Mouse (Mus musculus): ENCODE results near the gene Drap1.

Drap1 gene

DNA sequence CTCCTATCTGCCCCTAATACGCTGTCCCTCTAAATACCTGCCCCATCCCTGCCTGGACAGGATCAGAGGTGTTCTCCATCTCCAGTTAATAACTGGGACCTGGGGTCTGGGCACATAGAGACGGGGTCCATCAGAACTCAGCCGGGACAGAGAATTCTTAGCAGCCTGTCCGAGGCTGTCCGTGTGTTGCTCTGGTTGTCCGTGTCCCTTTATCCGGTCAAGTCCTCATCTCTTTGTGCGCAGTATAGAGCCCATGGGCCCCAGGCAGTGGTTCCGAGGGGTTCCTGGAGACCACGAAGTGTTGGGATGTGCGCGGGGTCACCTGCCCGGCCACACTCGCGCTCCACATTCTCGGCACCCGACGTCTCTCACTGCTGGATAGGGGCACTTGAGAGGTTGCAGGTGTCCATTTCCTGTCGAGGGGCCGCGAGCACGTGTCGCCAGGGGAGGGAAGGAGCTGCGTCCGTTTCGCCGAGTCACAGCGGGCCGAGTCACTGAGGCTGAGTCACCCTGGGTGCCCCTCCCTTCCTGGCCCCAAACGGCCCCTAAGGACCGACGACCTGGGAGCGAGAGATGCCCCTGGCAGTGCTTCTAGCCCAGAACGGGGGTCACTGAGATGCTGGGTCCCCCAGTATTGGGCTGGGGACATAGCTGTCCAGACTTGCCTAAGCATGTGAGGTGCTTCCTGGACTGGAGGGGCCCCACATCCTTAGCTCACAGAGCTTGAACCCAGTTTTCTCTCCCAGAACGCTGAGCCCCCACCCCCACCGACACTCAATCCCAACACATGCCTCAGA, 23.8 kb upstream of the Drap1 start:
- DNase-seq (ENCODE audit: low spot score in 2 of 2) = no peak

GRCm38 (mm10) chr19:5447515-5448353, 23.0 kb upstream of the Drap1 start, which contains the start of gene Fosl1:
Fosl1 (plus strand) TSS chr19:5447547.
- DNase-seq (ENCODE audit: low spot score in 2 of 2) = no peak

DNA sequence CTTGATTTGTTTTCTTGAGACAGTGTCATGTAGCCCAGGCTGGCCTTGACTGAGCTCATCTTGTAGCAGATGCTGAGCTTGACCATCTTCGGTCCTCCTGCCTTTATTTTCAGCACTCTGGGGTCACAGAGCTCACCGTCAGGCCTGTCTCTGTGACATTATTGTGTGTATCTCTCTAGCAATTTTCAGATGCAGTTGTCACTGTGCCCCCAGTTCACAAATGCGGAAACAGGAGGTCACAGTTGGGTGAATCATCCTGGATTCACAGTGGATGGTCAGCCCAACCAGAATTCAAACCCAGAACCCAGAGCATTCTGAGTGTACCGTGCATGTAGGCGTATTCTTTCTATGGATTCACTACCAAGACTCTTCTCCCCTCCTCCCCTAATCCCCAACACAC, 21.0 kb upstream of the Drap1 start:
- DNase-seq (ENCODE audit: low spot score in 2 of 2) = no peak

GRCm38 (mm10) chr19:5444954-5445353, 20.2 kb upstream of the Drap1 start:
- no peak for DNase-seq (ENCODE audit: low spot score in 2 of 2)

DNA sequence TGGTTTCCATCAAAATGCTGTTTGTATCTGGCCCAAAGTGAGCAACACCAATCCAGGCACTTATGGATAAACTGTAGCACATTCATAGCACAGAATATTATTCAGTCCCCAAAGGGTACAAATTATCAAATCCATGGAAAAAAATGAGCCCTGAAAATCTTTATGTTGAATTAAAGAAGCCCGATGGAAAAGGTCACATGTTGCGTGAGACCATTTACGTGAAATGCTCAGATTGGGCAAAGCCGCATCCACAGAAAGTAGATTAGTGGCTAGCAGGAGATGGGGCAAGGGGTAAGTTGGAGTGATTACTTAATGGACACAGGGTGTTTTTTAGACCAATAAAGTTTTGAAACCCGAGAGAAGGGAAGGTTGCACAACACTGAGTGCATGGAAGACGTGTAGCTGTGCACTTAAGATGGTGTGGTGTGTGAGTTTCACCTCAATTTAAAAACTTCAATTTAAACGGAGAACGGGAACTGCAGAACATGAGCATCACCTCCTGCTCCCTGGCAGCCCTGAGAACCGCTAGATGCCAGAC, 19.7 kb upstream of the Drap1 start:
- DNase-seq (ENCODE audit: low spot score in 2 of 2) = no peak

- DNase-seq (ENCODE audit: low spot score in 2 of 2) = no peak
Observed at GRCm38 (mm10) chr19:5433951-5434350, 9.2 kb upstream of the Drap1 start.

GRCm38 (mm10) chr19:5432992-5433852, 8.4 kb upstream of the Drap1 start:
- no peak for DNase-seq (ENCODE audit: low spot score in 2 of 2)

- no peak for DNase-seq (ENCODE audit: low spot score in 2 of 2)
Observed at GRCm38 (mm10) chr19:5431911-5432464, 7.2 kb upstream of the Drap1 start.

DNA sequence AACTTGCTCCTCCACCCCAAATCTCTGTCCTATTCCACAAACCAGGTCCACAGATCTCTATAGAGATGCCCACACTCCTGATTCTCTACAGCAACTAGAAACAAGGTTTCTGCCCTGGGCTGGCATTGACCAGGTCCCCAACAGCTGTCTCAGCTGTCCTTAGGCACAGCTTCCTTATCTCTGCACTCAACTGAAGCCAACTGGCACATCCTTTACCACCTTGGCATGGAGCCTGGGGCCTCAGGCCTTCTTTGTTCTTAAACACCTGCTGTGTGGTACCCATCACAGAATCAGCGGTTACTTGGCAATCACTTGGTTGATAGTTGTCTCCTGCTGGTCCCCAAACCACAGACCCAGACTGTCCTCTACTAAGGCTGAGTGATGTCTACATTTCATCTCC, 5.6 kb upstream of the Drap1 start:
- no peak for DNase-seq (ENCODE audit: low spot score in 2 of 2)

DNA sequence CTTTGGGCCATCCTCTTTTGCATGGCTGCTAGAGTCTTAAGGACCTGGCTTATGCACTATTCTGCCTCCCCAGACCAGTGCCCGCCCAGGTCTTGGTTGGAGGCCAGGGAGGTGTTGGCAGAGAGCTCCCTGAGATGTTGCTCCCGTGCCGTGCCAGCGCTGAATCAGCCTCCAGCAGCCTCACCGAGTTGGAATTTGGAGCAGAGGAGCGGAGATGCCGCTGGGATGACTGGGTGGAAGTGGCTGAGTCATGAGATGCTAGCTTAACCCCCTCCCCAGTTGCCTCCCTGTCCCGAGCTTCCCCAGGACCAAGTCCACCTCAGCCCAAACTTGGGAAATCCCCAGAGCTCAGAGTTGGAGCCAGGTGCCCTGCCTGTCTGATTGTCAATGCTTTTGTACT, 5.0 kb upstream of the Drap1 start:
- no peak for DNase-seq (ENCODE audit: low spot score in 2 of 2)

DNA sequence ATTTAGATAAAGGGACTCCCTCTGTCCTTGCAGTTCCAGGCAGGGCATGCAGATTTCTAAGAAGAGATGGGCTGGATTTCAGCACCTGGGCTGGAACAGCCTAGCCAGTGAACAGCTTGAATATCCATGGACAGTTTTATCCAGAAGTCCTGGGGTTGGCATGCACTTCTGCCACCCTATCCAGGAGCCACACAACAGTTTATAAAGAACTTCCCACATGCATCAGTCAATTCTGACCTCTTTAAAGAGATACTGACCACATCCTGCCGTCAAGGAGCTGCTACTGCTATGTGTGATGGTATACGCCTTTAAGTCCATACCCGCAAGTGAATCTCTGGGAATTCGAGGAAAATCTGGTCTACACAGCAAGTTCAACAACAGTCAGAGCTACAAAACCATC, 4.4 kb upstream of the Drap1 start:
- DNase-seq (ENCODE audit: low spot score in 2 of 2) = no peak

GRCm38 (mm10) chr19:5428083-5428482, 3.3 kb upstream of the Drap1 start:
- DNase-seq (ENCODE audit: low spot score in 2 of 2) = no peak

- no peak for DNase-seq (ENCODE audit: low spot score in 2 of 2)
Observed at GRCm38 (mm10) chr19:5426640-5427290, 2.0 kb upstream of the Drap1 start.

- DNase-seq (ENCODE audit: low spot score in 2 of 2) = no peak
Observed at GRCm38 (mm10) chr19:5425906-5426565, 1.3 kb upstream of the Drap1 start.

GRCm38 (mm10) chr19:5424092-5424781, 542 bp downstream of the Drap1 start:
- DNase-seq (ENCODE audit: low spot score in 2 of 2) = peak in 1 of 2 experiments; percentile 59

GRCm38 (mm10) chr19:5423561-5423960, 1.2 kb downstream of the Drap1 start:
- no peak for DNase-seq (ENCODE audit: low spot score in 2 of 2)

GRCm38 (mm10) chr19:5422895-5423443, 1.8 kb downstream of the Drap1 start:
- DNase-seq (ENCODE audit: low spot score in 2 of 2) = no peak

DNA sequence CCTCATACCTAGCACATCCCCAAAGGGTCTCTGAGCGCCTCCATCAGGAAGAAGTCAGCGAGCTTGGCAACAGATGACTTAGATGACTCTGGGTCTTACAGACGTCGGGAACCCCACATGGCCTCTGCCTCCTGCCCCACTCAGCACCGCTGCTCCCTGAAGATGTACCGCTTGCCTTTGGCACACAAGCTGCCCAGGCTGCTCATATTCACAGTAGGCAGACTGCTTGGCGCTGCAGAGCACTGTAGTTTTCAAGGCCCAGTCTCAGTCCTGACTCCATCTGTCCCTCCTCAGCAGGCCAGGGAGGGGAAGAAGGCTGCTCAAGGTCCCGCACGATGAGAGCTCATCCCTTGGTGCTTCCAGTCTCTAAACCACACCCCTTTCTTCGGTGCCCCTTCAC, 2.5 kb downstream of the Drap1 start:
- DNase-seq (ENCODE audit: low spot score in 2 of 2) = no peak

DNA sequence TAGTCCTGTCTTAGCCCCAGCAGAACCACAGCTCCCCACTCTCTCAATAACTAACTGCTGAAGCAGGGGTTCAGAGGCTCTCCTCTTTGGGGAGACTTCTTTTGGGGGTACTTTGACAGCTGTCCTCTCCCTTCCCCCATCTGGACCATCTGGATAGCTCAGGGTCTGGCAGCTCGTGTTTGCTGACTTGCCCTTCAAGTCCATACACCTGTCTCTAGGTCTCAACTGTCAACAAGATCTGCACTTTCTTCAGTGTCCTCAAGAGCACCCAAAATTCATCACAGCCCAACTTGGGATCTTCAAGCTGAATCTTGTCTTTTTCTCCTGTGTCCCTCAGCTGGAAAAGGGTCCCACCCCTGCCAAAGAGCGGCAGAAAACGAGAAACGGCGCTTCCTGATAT, 3.0 kb downstream of the Drap1 start:
- no peak for DNase-seq (ENCODE audit: low spot score in 2 of 2)

All from frontal cortex, postnatal 14 days (tissue).